Mouse (Mus musculus) liver, adult 2 months (tissue): ENCODE data around the gene Kcnip2.

Source experiments
- CTCF ChIP-seq: fragments of 200-500 bp; IDR thresholded peaks from 2 replicates; pipeline ENCODE4 v1.5.1; 2011; ENCODE audit warnings: low read depth, low read length, control low read depth
- POLR2A ChIP-seq: fragments of 200-500 bp; IDR thresholded peaks from 2 replicates; pipeline ENCODE4 v1.6.1; 2011; ENCODE audit warnings: low read length, control low read depth; ENCODE audit not compliant: insufficient read depth; ENCODE audit errors: extremely low read depth

GRCm38 (mm10) chr19:45807732-45808131 is 8.1 kb downstream of the Kcnip2 start:
- no peak for TF ChIP-seq CTCF
- no peak for TF ChIP-seq POLR2A
